Mouse (Mus musculus): ENCODE results near the gene Eppin. TPM values are rescaled to one million over a fixed set of nuclear protein-coding genes. Genes with fewer than 3 reads are reported as not detected.

The Eppin gene
- total and polyA plus RNA-seq, 2 experiments = not detected

- H3K27ac ChIP-seq (replicated peaks; ENCODE audit: insufficient read depth, low read depth, low read length) = no peak overlapping the region
- no peaks in the 10 kb centered on the region for H3K79me2 ChIP-seq (ENCODE audit: control insufficient read depth, insufficient read depth, low read length)
- 67% methylated on average over 5 of the region's 5 CpGs for WGBS
- no peaks in the 10 kb centered on the region for H3K27me3 ChIP-seq (ENCODE audit: control insufficient read depth, insufficient read depth, low read length)
- H3K36me3 ChIP-seq (ENCODE audit: control insufficient read depth, insufficient read depth, low read length) = no peaks in the 10 kb centered on the region
- H3K4me1 ChIP-seq (ENCODE audit: control insufficient read depth, insufficient read depth, low read length) = peaks cover 5% of the 10 kb centered on the region
- H3K9ac ChIP-seq (ENCODE audit: low read depth, low read length) = no peak overlapping the region
- H3K4me3 ChIP-seq (ENCODE audit: insufficient read depth, low read depth, low read length) = no peak overlapping the region
- no peak for TF ChIP-seq POLR2A (IDR thresholded peaks at IDR 0.05; ENCODE audit: extremely low read depth, insufficient read depth, low read length)
- DNase-seq (ENCODE audit: extremely low read depth, low read depth, low spot score) = no peak
Observed at GRCm38 (mm10) chr2:164564346-164564745, 29.0 kb downstream of the Eppin start.

GRCm38 (mm10) chr2:164563339-164564038 lies 29.9 kb downstream of the Eppin start:
- TF ChIP-seq POLR2A (IDR thresholded peaks at IDR 0.05; ENCODE audit: extremely low read depth, insufficient read depth, low read length) = no peak
- TF ChIP-seq CTCF (IDR thresholded peaks at IDR 0.05; ENCODE audit: low read depth, low read length) = peak; percentile 22

GRCm38 (mm10) chr2:164562391-164563188 lies 30.8 kb downstream of the Eppin start, which contains the start of gene Wfdc2:
TSS of gene Wfdc2 (plus strand) at chr2:164562413.
- peak; percentile 53 for DNase-seq (ENCODE audit: extremely low read depth, low read depth, low spot score)
- no peaks in the 10 kb centered on the region for H3K79me2 ChIP-seq (ENCODE audit: control insufficient read depth, insufficient read depth, low read length)
- peak within 1 kb of the TSS; percentile 16; the same call in 1 of the 2 replicates for H3K9ac ChIP-seq (ENCODE audit: low read depth, low read length)

More at GRCm38 (mm10) chr2:164563339-164564038, 29.9 kb downstream of the Eppin start:
- DNase-seq (ENCODE audit: extremely low read depth, low read depth, low spot score) = peak; percentile 44
- Histone ChIP-seq H3K79me2 (ENCODE audit: control insufficient read depth, insufficient read depth, low read length) (no peaks in the 10 kb centered on the region), H3K27ac (replicated peaks; ENCODE audit: insufficient read depth, low read depth, low read length) (no peak overlapping the region), H3K36me3 (ENCODE audit: control insufficient read depth, insufficient read depth, low read length) (no peaks in the 10 kb centered on the region), H3K4me3 (ENCODE audit: insufficient read depth, low read depth, low read length) (peak overlapping the region; percentile 40; the same call in 1 of the 2 replicates), H3K9ac (ENCODE audit: low read depth, low read length) (peak overlapping the region; percentile 16), H3K27me3 (ENCODE audit: control insufficient read depth, insufficient read depth, low read length) (no peaks in the 10 kb centered on the region), H3K4me1 (ENCODE audit: control insufficient read depth, insufficient read depth, low read length) (peaks cover 5% of the 10 kb centered on the region)
- under 1% methylated on average over 32 of the region's 32 CpGs for WGBS

GRCm38 (mm10) chr2:164560106-164560505 lies 33.3 kb downstream of the Eppin start:
- no peak for TF ChIP-seq CTCF (IDR thresholded peaks at IDR 0.05; ENCODE audit: low read depth, low read length)
- no peak for TF ChIP-seq POLR2A (IDR thresholded peaks at IDR 0.05; ENCODE audit: extremely low read depth, insufficient read depth, low read length)
- WGBS = 91% methylated on average over 8 of the region's 8 CpGs
- Histone ChIP-seq H3K27me3 (ENCODE audit: control insufficient read depth, insufficient read depth, low read length) (no peaks in the 10 kb centered on the region), H3K27ac (replicated peaks; ENCODE audit: insufficient read depth, low read depth, low read length) (no peak overlapping the region), H3K9ac (ENCODE audit: low read depth, low read length) (no peak overlapping the region), H3K4me3 (ENCODE audit: insufficient read depth, low read depth, low read length) (no peak overlapping the region), H3K4me1 (ENCODE audit: control insufficient read depth, insufficient read depth, low read length) (peaks cover 5% of the 10 kb centered on the region), H3K36me3 (ENCODE audit: control insufficient read depth, insufficient read depth, low read length) (no peaks in the 10 kb centered on the region), H3K79me2 (ENCODE audit: control insufficient read depth, insufficient read depth, low read length) (no peaks in the 10 kb centered on the region)
- no peak for DNase-seq (ENCODE audit: extremely low read depth, low read depth, low spot score)

More at GRCm38 (mm10) chr2:164562391-164563188, 30.8 kb downstream of the Eppin start, which contains the start of gene Wfdc2:
- WGBS = 13% methylated on average over 24 of the region's 24 CpGs
- TF ChIP-seq CTCF (IDR thresholded peaks at IDR 0.05; ENCODE audit: low read depth, low read length) = no peak
- no peak for TF ChIP-seq POLR2A (IDR thresholded peaks at IDR 0.05; ENCODE audit: extremely low read depth, insufficient read depth, low read length)
- no peaks in the 10 kb centered on the region for H3K36me3 ChIP-seq (ENCODE audit: control insufficient read depth, insufficient read depth, low read length)
- no peak within 1 kb of the TSS for H3K27ac ChIP-seq (replicated peaks; ENCODE audit: insufficient read depth, low read depth, low read length)
- peaks cover 5% of the 10 kb centered on the region for H3K4me1 ChIP-seq (ENCODE audit: control insufficient read depth, insufficient read depth, low read length)
- no peaks in the 10 kb centered on the region for H3K27me3 ChIP-seq (ENCODE audit: control insufficient read depth, insufficient read depth, low read length)
- H3K4me3 ChIP-seq (ENCODE audit: insufficient read depth, low read depth, low read length) = peak within 1 kb of the TSS; percentile 40; the same call in 1 of the 2 replicates

GRCm38 (mm10) chr2:164558991-164559645 lies 34.3 kb downstream of the Eppin start:
- DNase-seq (ENCODE audit: extremely low read depth, low read depth, low spot score) = no peak
- no peak overlapping the region for H3K27ac ChIP-seq (replicated peaks; ENCODE audit: insufficient read depth, low read depth, low read length)
- no peaks in the 10 kb centered on the region for H3K36me3 ChIP-seq (ENCODE audit: control insufficient read depth, insufficient read depth, low read length)
- H3K4me3 ChIP-seq (ENCODE audit: insufficient read depth, low read depth, low read length) = no peak overlapping the region
- no peaks in the 10 kb centered on the region for H3K27me3 ChIP-seq (ENCODE audit: control insufficient read depth, insufficient read depth, low read length)
- no peak overlapping the region for H3K9ac ChIP-seq (ENCODE audit: low read depth, low read length)
- WGBS = 54% methylated on average over 16 of the region's 16 CpGs
- H3K4me1 ChIP-seq (ENCODE audit: control insufficient read depth, insufficient read depth, low read length) = peaks cover 5% of the 10 kb centered on the region
- H3K79me2 ChIP-seq (ENCODE audit: control insufficient read depth, insufficient read depth, low read length) = no peaks in the 10 kb centered on the region
- TF ChIP-seq CTCF (IDR thresholded peaks at IDR 0.05; ENCODE audit: low read depth, low read length) = no peak
- TF ChIP-seq POLR2A (IDR thresholded peaks at IDR 0.05; ENCODE audit: extremely low read depth, insufficient read depth, low read length) = no peak

Data from liver, adult 2 months (tissue).